Mouse (Mus musculus) CH12.LX (cell line): ENCODE measurements around the gene Timeless. TPM values are rescaled to one million over a fixed set of nuclear protein-coding genes. Genes with fewer than 3 reads are reported as not detected.
"Not testable (repeated sequence)": the region's sequence is repeated elsewhere in the genome, so short reads cannot be mapped to it uniquely, and the experiment has no call there.

ENCODE experiments used
- DNase-seq: peaks from one replicate; pipeline ENCODE4 v3.0.0-alpha.2; 2013; ENCODE audit errors: extremely low read depth
- H3K27ac ChIP-seq: 2 replicates; pipeline ENCODE4 v1.5.1; 2012; ENCODE audit warnings: low read depth, mild to moderate bottlenecking, control low read depth, moderate library complexity; ENCODE audit not compliant: insufficient read depth
- H3K27me3 ChIP-seq: replicated peaks from 2 replicates; pipeline ENCODE3; 2012; ENCODE audit warnings: inconsistent platforms
- H3K36me3 ChIP-seq, 2 experiments: replicated peaks in 1 of 2; 2 replicates each; pipeline versions ENCODE3 to v1.6.1; 2012; ENCODE audit warnings: inconsistent platforms in 1 of 2, low read length in 1 of 2, mild to moderate bottlenecking in 1 of 2, mixed read lengths in 1 of 2, moderate library complexity in 1 of 2; ENCODE audit not compliant: control insufficient read depth in 1 of 2, insufficient read depth in 1 of 2
- H3K4me1 ChIP-seq, 2 experiments: 2 replicates each; pipeline ENCODE4 v1.6.1; 2012; ENCODE audit warnings: inconsistent platforms in 1 of 2, moderate library complexity in 1 of 2; ENCODE audit not compliant: insufficient read depth in 2 of 2, control insufficient read depth in 1 of 2
- H3K4me2 ChIP-seq: 2 replicates; pipeline ENCODE4 v1.6.1; 2012; ENCODE audit warnings: low read depth, mild to moderate bottlenecking, control low read depth; ENCODE audit not compliant: poor library complexity, insufficient read depth, severe bottlenecking
- H3K4me3 ChIP-seq, 3 experiments: fragments of 150-350 bp in 1 of 3; sonication (generic) in 1 of 3; replicated peaks in 1 of 3; 2 replicates each; pipeline versions ENCODE3 to v1.5.1; 2011 to 2012; ENCODE audit warnings: low read depth in 2 of 3, low read length in 2 of 3, mild to moderate bottlenecking in 2 of 3, moderate library complexity in 2 of 3, control low read depth in 1 of 3, improper control_type of control experiment in 1 of 3, inconsistent platforms in 1 of 3, mixed read lengths in 1 of 3; ENCODE audit not compliant: poor library complexity in 1 of 3
- H3K79me2 ChIP-seq: replicated peaks from 2 replicates; pipeline ENCODE4 v1.6.1; 2012; ENCODE audit warnings: mild to moderate bottlenecking, moderate library complexity; ENCODE audit not compliant: control insufficient read depth, poor library complexity, insufficient read depth, severe bottlenecking; ENCODE audit errors: extremely low read depth
- H3K9ac ChIP-seq: 2 replicates; pipeline ENCODE4 v1.6.1; 2012; ENCODE audit warnings: low read depth, mild to moderate bottlenecking, control low read depth, moderate library complexity; ENCODE audit not compliant: insufficient read depth
- H3K9me3 ChIP-seq: replicated peaks from 2 replicates; pipeline ENCODE3; 2012; ENCODE audit warnings: low read length, inconsistent platforms, mixed read lengths
- CHD2 ChIP-seq: IDR thresholded peaks from 2 replicates; pipeline ENCODE4 v1.6.1; 2011; ENCODE audit warnings: low read length, improper control_type of control experiment
- ETS1 ChIP-seq: conservative IDR thresholded peaks from 2 replicates; pipeline ENCODE4 v1.6.1; 2012; ENCODE audit warnings: low read depth, mild to moderate bottlenecking, inconsistent platforms, low read length, improper control_type of control experiment, moderate library complexity
- KAT2A ChIP-seq: IDR thresholded peaks from 2 replicates; pipeline ENCODE4 v1.6.1; 2012; ENCODE audit warnings: low read length, improper control_type of control experiment, inconsistent platforms; ENCODE audit not compliant: insufficient replicate concordance
- MAX ChIP-seq: IDR thresholded peaks from 2 replicates; pipeline ENCODE4 v1.6.1; 2011; ENCODE audit warnings: low read length, improper control_type of control experiment
- MXI1 ChIP-seq: IDR thresholded peaks from 2 replicates; pipeline ENCODE4 v1.6.1; 2011; ENCODE audit warnings: mild to moderate bottlenecking, low read depth, low read length, improper control_type of control experiment
- NRF1 ChIP-seq: IDR thresholded peaks from 2 replicates; pipeline ENCODE4 v1.6.1; 2014; ENCODE audit warnings: low read depth, mild to moderate bottlenecking, inconsistent platforms, low read length, improper control_type of control experiment, moderate library complexity
- POLR2AphosphoS2 ChIP-seq: IDR thresholded peaks from 2 replicates; pipeline ENCODE4 v1.6.1; 2011; ENCODE audit warnings: low read depth, low read length, improper control_type of control experiment
- SMC3 ChIP-seq: IDR thresholded peaks from 2 replicates; pipeline ENCODE4 v1.6.1; 2011; ENCODE audit warnings: low read depth, low read length, improper control_type of control experiment
- USF1 ChIP-seq: IDR thresholded peaks from 2 replicates; pipeline ENCODE4 v1.6.1; 2014; ENCODE audit warnings: low read depth, mild to moderate bottlenecking, inconsistent platforms, low read length, improper control_type of control experiment
- ZC3H11A ChIP-seq: IDR thresholded peaks from 2 replicates; pipeline ENCODE4 v1.6.1; 2012; ENCODE audit warnings: low read depth, mild to moderate bottlenecking, inconsistent platforms, low read length, improper control_type of control experiment
- ZKSCAN1 ChIP-seq: IDR thresholded peaks from 2 replicates; pipeline ENCODE4 v1.6.1; 2012; ENCODE audit warnings: low read depth, inconsistent platforms, low read length, improper control_type of control experiment, borderline replicate concordance
- ZNF384 ChIP-seq: IDR thresholded peaks from 2 replicates; pipeline ENCODE4 v1.6.1; 2012; ENCODE audit warnings: low read depth, low read length, improper control_type of control experiment, inconsistent platforms
- dilution Hi-C: fragments of 300-500 bp; cut with MboI; formaldehyde crosslinking; loops from 2 replicates; pipeline ENCODE4 v1.14.3; 2020; ENCODE audit warnings: low sequenced_read_pairs; ENCODE audit not compliant: extremely low pct_unique_long_range_greater_than_20kb, extremely low pct_ligation_motif_present
- in situ Hi-C: fragments of 300-500 bp; cut with MboI; formaldehyde crosslinking; loops from 3 replicates; pipeline ENCODE4 v1.14.3; 2019; ENCODE audit warnings: low sequenced_read_pairs, low pct_ligation_motif_present, low pct_unique_long_range_greater_than_20kb, mixed read lengths
- polyA plus RNA-seq: library from polyadenylated mRNA; unstranded; fragments of >175 nt; gene quantifications from 2 replicates; pipeline ENCODE4 v1.2.1, GENCODE M21; 2012; ENCODE audit warnings: low read depth; ENCODE audit not compliant: insufficient read length
- total RNA-seq, 2 experiments: library from RNA; depleted of rRNA; stranded (reverse); fragments of 300-350 nt in 1 of 2; fragments of >200 nt in 1 of 2; gene quantifications; 2 replicates each; pipeline ENCODE4 v1.2.3; 2012 to 2014

Gene Timeless
- total and polyA plus RNA-seq, 3 experiments: 31.7 to 65.9 (median 47.2) TPM

GRCm38 (mm10) chr10:128272819-128273439 is 41.1 kb downstream of the Timeless start:
- H3K4me2 ChIP-seq, H3K9me3 ChIP-seq, H3K79me2 ChIP-seq, in situ Hi-C loops: not testable (repeated sequence)
- peaks cover 5 to 21% of the 10 kb centered on the region in 2 experiments; a peak in 2 of 4 replicates for H3K4me1 ChIP-seq
- TF ChIP-seq ZNF384: 0 out of 2 replicates have a peak, but pooled peaks have one; percentile 27
- TF ChIP-seq, all 38 proteins: peak for 1; not testable (repeated sequence) for 37
- H3K27ac ChIP-seq, DNase-seq, H3K9ac ChIP-seq, dilution Hi-C loops, H3K4me3 ChIP-seq, H3K27me3 ChIP-seq: not testable (repeated sequence)
- H3K36me3 ChIP-seq: peaks cover 8 to 33% of the 10 kb centered on the region in 2 experiments

- H3K27ac ChIP-seq, H3K4me2 ChIP-seq, in situ Hi-C loops, H3K9ac ChIP-seq, H3K79me2 ChIP-seq, H3K27me3 ChIP-seq, H3K4me3 ChIP-seq, DNase-seq, dilution Hi-C loops, H3K9me3 ChIP-seq: not testable (repeated sequence)
- H3K36me3 ChIP-seq: peaks cover 23 to 55% of the 10 kb centered on the region in 2 experiments
- H3K4me1 ChIP-seq: peaks cover 5 to 12% of the 10 kb centered on the region in 2 experiments; a peak in 1 of 4 replicates
Observed at GRCm38 (mm10) chr10:128275374-128275773, 43.5 kb downstream of the Timeless start.

- in situ Hi-C loops: no loop called here
- dilution Hi-C loops: no loop called here
- H3K27me3 ChIP-seq: no peaks in the 10 kb centered on the region
- no peak overlapping the region for H3K4me2 ChIP-seq
- no peak overlapping the region for H3K4me3 ChIP-seq
- H3K27ac ChIP-seq: no peak overlapping the region
- H3K79me2 ChIP-seq: no peaks in the 10 kb centered on the region
- no peaks in the 10 kb centered on the region for H3K4me1 ChIP-seq
- H3K9ac ChIP-seq: no peak overlapping the region
- H3K36me3 ChIP-seq: peaks cover 43 to 77% of the 10 kb centered on the region in 2 experiments
- no peak for DNase-seq
- no peaks in the 10 kb centered on the region for H3K9me3 ChIP-seq
- TF ChIP-seq CHD2 (no peak), USF1 (no peak), MXI1 (no peak), ZKSCAN1 (no peak), KAT2A (no peak), ETS1 (no peak), SMC3 (no peak), POLR2AphosphoS2 (no peak), MAX (no peak), ZC3H11A (no peak), NRF1 (no peak)
Observed at GRCm38 (mm10) chr10:128278158-128278557, 46.3 kb downstream of the Timeless start.
